Mouse (Mus musculus): ENCODE results near the gene Dact1. TPM values are rescaled to one million over a fixed set of nuclear protein-coding genes. Genes with fewer than 3 reads are reported as not detected.

The Dact1 gene
- polyA plus RNA-seq (2015; fragmentation: Nextera tagmentation; extraction: Ambion mirVana), result 6.0 and 6.2 TPM in 2 replicates

- Histone ChIP-seq H3K27me3 (replicated peaks; ENCODE audit: control insufficient read depth, insufficient read depth, low read length) (no peaks in the 10 kb centered on the region), H3K27ac (ENCODE audit: low read length) (peak within 1 kb of the TSS; percentile 87), H3K4me3 (ENCODE audit: low read length) (peak within 1 kb of the TSS; percentile 79), H3K36me3 (ENCODE audit: control insufficient read depth, insufficient read depth, low read length) (peaks cover 3% of the 10 kb centered on the region; the same call in 1 of the 2 replicates), H3K4me1 (ENCODE audit: control insufficient read depth, insufficient read depth, low read length) (no peaks in the 10 kb centered on the region), H3K9me3 (ENCODE audit: control insufficient read depth, low read length) (no peaks in the 10 kb centered on the region), H3K4me2 (ENCODE audit: low read depth, low read length) (peak within 1 kb of the TSS; percentile 89), H3K9ac (ENCODE audit: low read depth, low read length) (peak within 1 kb of the TSS; percentile 85)
- under 1% methylated on average over 60 of the region's 76 CpGs for WGBS
- peak; percentile 90 for ATAC-seq
These were observed at the start of gene Dact1 for GRCm38 (mm10) chr12:71309581-71310067. Gene Dact1, plus strand, starts transcription at chr12:71309884.

DNA sequence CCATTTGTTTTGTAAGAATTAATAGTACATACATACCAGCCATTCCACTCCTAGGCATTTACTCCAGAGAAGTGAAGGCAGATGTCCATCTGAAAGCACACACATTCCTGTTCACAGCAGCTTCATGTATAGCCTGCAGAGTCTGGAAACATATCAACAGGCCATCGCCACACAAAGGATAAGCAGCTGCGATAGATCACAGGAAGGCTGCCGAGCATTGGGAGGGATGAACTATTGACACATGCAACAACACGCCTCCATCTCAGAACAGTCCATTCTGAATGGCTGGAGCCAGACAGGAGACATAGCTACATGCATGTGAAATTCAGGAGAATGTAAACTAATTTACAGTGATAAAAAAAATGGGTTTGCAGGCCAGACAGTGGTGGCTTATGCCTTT is 45.5 kb upstream of the Dact1 start:
- Histone ChIP-seq H3K9ac (ENCODE audit: low read depth, low read length) (no peak overlapping the region), H3K36me3 (ENCODE audit: control insufficient read depth, insufficient read depth, low read length) (no peaks in the 10 kb centered on the region), H3K4me3 (ENCODE audit: low read length) (no peak overlapping the region), H3K9me3 (ENCODE audit: control insufficient read depth, low read length) (no peaks in the 10 kb centered on the region), H3K4me1 (ENCODE audit: control insufficient read depth, insufficient read depth, low read length) (no peaks in the 10 kb centered on the region), H3K4me2 (ENCODE audit: low read depth, low read length) (no peak overlapping the region), H3K27ac (ENCODE audit: low read length) (no peak overlapping the region), H3K27me3 (replicated peaks; ENCODE audit: control insufficient read depth, insufficient read depth, low read length) (no peaks in the 10 kb centered on the region)
- ATAC-seq, result no peak
- 59% methylated on average over 4 of the region's 4 CpGs for WGBS

DNA sequence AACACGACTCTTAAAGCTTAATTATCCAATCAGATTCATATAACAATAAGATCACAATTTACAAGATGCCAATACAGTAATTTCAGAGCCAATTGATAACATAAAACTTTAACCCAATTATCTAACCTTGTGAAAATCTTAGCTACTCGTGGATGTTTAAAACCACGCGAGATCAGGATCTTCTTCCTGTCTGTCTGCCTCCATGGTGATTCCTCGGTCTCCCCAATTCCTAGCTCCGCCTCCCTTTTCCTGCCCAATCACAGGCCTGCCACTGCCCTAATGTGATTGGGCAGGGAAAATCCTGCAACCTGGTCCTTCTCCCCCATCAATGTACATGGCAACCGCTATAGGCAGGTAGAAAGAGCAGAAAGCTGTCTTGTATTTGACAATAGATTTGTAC is 40.3 kb upstream of the Dact1 start:
- no peak overlapping the region for H3K9ac ChIP-seq (ENCODE audit: low read depth, low read length)
- WGBS, result 90% methylated on average over 7 of the region's 7 CpGs
- no peak for ATAC-seq
- H3K4me1 ChIP-seq (ENCODE audit: control insufficient read depth, insufficient read depth, low read length), result no peaks in the 10 kb centered on the region
- H3K9me3 ChIP-seq (ENCODE audit: control insufficient read depth, low read length), result no peaks in the 10 kb centered on the region
- no peak overlapping the region for H3K4me2 ChIP-seq (ENCODE audit: low read depth, low read length)
- H3K36me3 ChIP-seq (ENCODE audit: control insufficient read depth, insufficient read depth, low read length), result no peaks in the 10 kb centered on the region
- H3K27ac ChIP-seq (ENCODE audit: low read length), result no peak overlapping the region
- H3K27me3 ChIP-seq (replicated peaks; ENCODE audit: control insufficient read depth, insufficient read depth, low read length), result no peaks in the 10 kb centered on the region
- no peak overlapping the region for H3K4me3 ChIP-seq (ENCODE audit: low read length)

GRCm38 (mm10) chr12:71271131-71271530 is 38.6 kb upstream of the Dact1 start:
- Histone ChIP-seq H3K36me3 (ENCODE audit: control insufficient read depth, insufficient read depth, low read length) (no peaks in the 10 kb centered on the region), H3K27ac (ENCODE audit: low read length) (no peak overlapping the region), H3K9ac (ENCODE audit: low read depth, low read length) (no peak overlapping the region), H3K4me2 (ENCODE audit: low read depth, low read length) (no peak overlapping the region), H3K27me3 (replicated peaks; ENCODE audit: control insufficient read depth, insufficient read depth, low read length) (no peaks in the 10 kb centered on the region), H3K4me1 (ENCODE audit: control insufficient read depth, insufficient read depth, low read length) (no peaks in the 10 kb centered on the region), H3K4me3 (ENCODE audit: low read length) (no peak overlapping the region), H3K9me3 (ENCODE audit: control insufficient read depth, low read length) (no peaks in the 10 kb centered on the region)
- WGBS, result 76% methylated on average over 5 of the region's 5 CpGs
- ATAC-seq, result no peak

DNA sequence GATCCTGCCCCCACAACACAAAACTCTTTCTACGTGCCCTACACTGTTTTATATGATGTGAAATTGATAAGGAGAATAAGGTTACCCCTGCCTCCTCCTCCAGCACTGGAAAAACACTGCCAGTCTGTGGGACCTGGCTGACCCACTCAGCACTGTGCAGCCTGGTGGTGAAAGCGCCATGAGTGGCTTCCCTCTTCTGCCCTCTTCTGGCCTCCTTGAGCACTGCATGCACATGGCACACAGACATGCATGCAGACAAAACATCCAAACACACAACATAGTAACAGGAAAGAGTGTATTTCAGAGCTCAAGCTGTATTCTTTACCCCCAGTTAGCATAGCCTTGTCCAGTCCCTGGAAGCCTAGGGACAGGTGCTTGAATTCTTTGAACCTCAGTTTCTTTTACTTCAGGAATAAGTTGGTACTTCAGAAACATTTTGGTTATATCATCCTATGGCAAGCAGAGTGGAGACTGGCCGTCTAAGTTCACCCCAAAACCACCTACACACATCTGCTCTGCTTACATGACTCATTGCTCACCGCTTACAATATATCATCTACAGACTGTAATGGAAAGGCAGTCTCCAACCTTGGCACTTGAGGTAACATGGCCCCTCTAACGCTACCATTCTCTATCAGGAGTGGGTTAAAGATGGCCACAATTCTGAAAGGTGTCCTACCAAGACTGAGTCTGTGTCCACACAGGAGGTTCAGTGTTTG is 35.0 kb upstream of the Dact1 start:
- no peak for ATAC-seq
- WGBS, result 93% methylated on average over 5 of the region's 5 CpGs

GRCm38 (mm10) chr12:71275906-71276595 is 33.6 kb upstream of the Dact1 start:
- H3K9me3 ChIP-seq (ENCODE audit: control insufficient read depth, low read length), result no peaks in the 10 kb centered on the region
- 78% methylated on average over 8 of the region's 8 CpGs for WGBS
- H3K36me3 ChIP-seq (ENCODE audit: control insufficient read depth, insufficient read depth, low read length), result no peaks in the 10 kb centered on the region
- H3K4me2 ChIP-seq (ENCODE audit: low read depth, low read length), result no peak overlapping the region
- no peak overlapping the region for H3K4me3 ChIP-seq (ENCODE audit: low read length)
- no peaks in the 10 kb centered on the region for H3K4me1 ChIP-seq (ENCODE audit: control insufficient read depth, insufficient read depth, low read length)
- H3K27me3 ChIP-seq (replicated peaks; ENCODE audit: control insufficient read depth, insufficient read depth, low read length), result no peaks in the 10 kb centered on the region
- H3K9ac ChIP-seq (ENCODE audit: low read depth, low read length), result no peak overlapping the region
- H3K27ac ChIP-seq (ENCODE audit: low read length), result no peak overlapping the region
- no peak for ATAC-seq

More for the DNA sequence above, 35.0 kb upstream of the Dact1 start:
- no peaks in the 10 kb centered on the region for H3K9me3 ChIP-seq (ENCODE audit: control insufficient read depth, low read length)
- H3K4me1 ChIP-seq (ENCODE audit: control insufficient read depth, insufficient read depth, low read length), result no peaks in the 10 kb centered on the region
- no peaks in the 10 kb centered on the region for H3K36me3 ChIP-seq (ENCODE audit: control insufficient read depth, insufficient read depth, low read length)
- H3K4me3 ChIP-seq (ENCODE audit: low read length), result no peak overlapping the region
- H3K9ac ChIP-seq (ENCODE audit: low read depth, low read length), result no peak overlapping the region
- H3K27ac ChIP-seq (ENCODE audit: low read length), result no peak overlapping the region
- H3K4me2 ChIP-seq (ENCODE audit: low read depth, low read length), result no peak overlapping the region
- H3K27me3 ChIP-seq (replicated peaks; ENCODE audit: control insufficient read depth, insufficient read depth, low read length), result no peaks in the 10 kb centered on the region

DNA sequence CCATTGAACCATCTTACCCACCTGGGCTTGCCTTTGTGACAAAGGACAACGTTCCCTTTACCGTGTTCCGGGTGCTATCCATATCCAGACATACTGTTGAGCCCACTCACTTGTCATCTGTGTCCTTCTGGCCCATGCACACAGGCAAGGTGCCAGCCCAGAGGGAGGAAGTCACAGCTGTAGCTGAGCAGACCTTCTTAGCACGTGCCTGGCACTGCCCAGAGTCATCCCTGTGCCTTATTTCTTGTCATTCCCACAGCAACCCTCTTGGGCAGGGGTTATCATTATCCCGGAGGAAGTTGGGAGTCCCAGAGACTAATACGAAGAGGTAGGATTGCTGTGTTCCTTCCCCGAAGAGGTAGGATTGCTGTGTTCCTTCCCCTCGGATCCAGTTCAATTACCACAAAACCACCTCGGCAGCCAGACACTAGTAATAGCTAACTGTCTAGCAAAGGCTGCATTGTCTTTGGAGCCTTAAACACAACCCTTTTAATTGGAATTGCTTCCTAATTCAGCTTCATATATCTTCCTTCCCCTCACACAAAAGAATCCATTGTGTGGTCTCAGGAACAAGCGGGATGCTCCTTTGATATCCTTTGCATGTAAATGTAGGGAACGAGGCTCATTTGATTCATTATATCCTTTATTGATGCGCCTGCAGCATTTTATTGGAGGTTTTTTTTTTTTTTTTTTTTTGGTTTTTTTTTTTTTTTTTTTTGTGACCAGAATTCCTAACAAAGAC is 30.0 kb upstream of the Dact1 start:
- no peaks in the 10 kb centered on the region for H3K9me3 ChIP-seq (ENCODE audit: control insufficient read depth, low read length)
- no peaks in the 10 kb centered on the region for H3K36me3 ChIP-seq (ENCODE audit: control insufficient read depth, insufficient read depth, low read length)
- no peak for ATAC-seq
- H3K9ac ChIP-seq (ENCODE audit: low read depth, low read length), result no peak overlapping the region
- no peaks in the 10 kb centered on the region for H3K27me3 ChIP-seq (replicated peaks; ENCODE audit: control insufficient read depth, insufficient read depth, low read length)
- H3K4me3 ChIP-seq (ENCODE audit: low read length), result no peak overlapping the region
- no peak overlapping the region for H3K4me2 ChIP-seq (ENCODE audit: low read depth, low read length)
- 73% methylated on average over 12 of the region's 12 CpGs for WGBS
- no peak overlapping the region for H3K27ac ChIP-seq (ENCODE audit: low read length)
- H3K4me1 ChIP-seq (ENCODE audit: control insufficient read depth, insufficient read depth, low read length), result no peaks in the 10 kb centered on the region

DNA sequence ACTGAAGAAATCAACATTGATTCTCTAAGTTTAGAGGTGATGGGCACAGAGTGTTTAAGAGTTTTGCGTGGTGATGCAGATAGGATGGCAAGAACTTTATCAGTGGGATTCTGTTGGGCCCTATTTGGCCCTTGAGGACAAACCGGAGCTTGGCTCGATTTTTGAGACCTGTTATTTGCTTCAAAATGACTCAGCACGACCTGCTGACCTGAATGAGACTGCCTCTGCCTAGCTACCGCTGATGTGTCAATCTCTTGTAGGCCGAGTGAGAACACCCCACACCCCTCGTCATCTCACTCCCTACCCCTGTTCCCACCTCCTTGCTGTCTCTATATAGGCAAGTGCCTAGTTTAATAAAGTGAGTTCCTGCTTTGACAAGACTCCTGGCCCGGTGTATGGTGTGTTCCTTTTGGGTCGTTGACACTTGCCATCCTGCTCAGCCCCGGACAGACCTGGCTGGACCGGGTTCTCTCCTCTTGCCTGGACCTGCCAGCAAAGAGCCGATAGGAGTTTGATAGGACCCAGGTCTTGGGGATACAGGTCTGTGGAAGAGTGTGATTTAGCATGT is 28.4 kb upstream of the Dact1 start:
- no peak overlapping the region for H3K4me3 ChIP-seq (ENCODE audit: low read length)
- WGBS, result 84% methylated on average over 12 of the region's 12 CpGs
- no peaks in the 10 kb centered on the region for H3K36me3 ChIP-seq (ENCODE audit: control insufficient read depth, insufficient read depth, low read length)
- no peak overlapping the region for H3K9ac ChIP-seq (ENCODE audit: low read depth, low read length)
- H3K4me2 ChIP-seq (ENCODE audit: low read depth, low read length), result no peak overlapping the region
- H3K9me3 ChIP-seq (ENCODE audit: control insufficient read depth, low read length), result no peaks in the 10 kb centered on the region
- no peak overlapping the region for H3K27ac ChIP-seq (ENCODE audit: low read length)
- no peaks in the 10 kb centered on the region for H3K27me3 ChIP-seq (replicated peaks; ENCODE audit: control insufficient read depth, insufficient read depth, low read length)
- no peaks in the 10 kb centered on the region for H3K4me1 ChIP-seq (ENCODE audit: control insufficient read depth, insufficient read depth, low read length)
- ATAC-seq, result no peak

GRCm38 (mm10) chr12:71285399-71285798 is 24.3 kb upstream of the Dact1 start:
- no peak overlapping the region for H3K4me3 ChIP-seq (ENCODE audit: low read length)
- H3K4me1 ChIP-seq (ENCODE audit: control insufficient read depth, insufficient read depth, low read length), result no peaks in the 10 kb centered on the region
- no peak overlapping the region for H3K4me2 ChIP-seq (ENCODE audit: low read depth, low read length)
- no peaks in the 10 kb centered on the region for H3K27me3 ChIP-seq (replicated peaks; ENCODE audit: control insufficient read depth, insufficient read depth, low read length)
- ATAC-seq, result no peak
- no peak overlapping the region for H3K27ac ChIP-seq (ENCODE audit: low read length)
- H3K9ac ChIP-seq (ENCODE audit: low read depth, low read length), result no peak overlapping the region
- H3K36me3 ChIP-seq (ENCODE audit: control insufficient read depth, insufficient read depth, low read length), result no peaks in the 10 kb centered on the region
- no peaks in the 10 kb centered on the region for H3K9me3 ChIP-seq (ENCODE audit: control insufficient read depth, low read length)
